Mouse (Mus musculus) MEL (cell line): ENCODE measurements around the gene Tmem231. TPM values are rescaled to one million over a fixed set of nuclear protein-coding genes. Genes with fewer than 3 reads are reported as not detected.

ENCODE experiments used
- DNase-seq: peaks from one replicate; pipeline ENCODE4 v3.0.0; 2011; ENCODE audit warnings: low read depth, low spot score
- H3K27ac ChIP-seq: 2 replicates; pipeline ENCODE4 v1.5.1; 2012; ENCODE audit warnings: low read depth, mild to moderate bottlenecking, control low read depth, low read length, moderate library complexity; ENCODE audit not compliant: control insufficient read depth
- H3K27me3 ChIP-seq, 2 experiments: fragments of 150-350 bp in 1 of 2; sonication (generic) in 1 of 2; 2 replicates each; pipeline ENCODE4 v1.6.1; 2012; ENCODE audit warnings: low read length in 2 of 2, mild to moderate bottlenecking in 2 of 2, improper control_type of control experiment in 1 of 2, moderate library complexity in 1 of 2; ENCODE audit not compliant: insufficient read depth in 2 of 2, control insufficient read depth in 1 of 2
- H3K36me3 ChIP-seq, 2 experiments: 2 replicates each; pipeline ENCODE4 v1.6.1; 2012 to 2014; ENCODE audit warnings: low read length in 2 of 2, improper control_type of control experiment in 1 of 2, inconsistent platforms in 1 of 2, mild to moderate bottlenecking in 1 of 2; ENCODE audit not compliant: insufficient read depth in 2 of 2, control insufficient read depth in 1 of 2
- H3K4me1 ChIP-seq, 2 experiments: fragments of 150-350 bp in 1 of 2; sonication (generic) in 1 of 2; 2 replicates each; pipeline ENCODE4 v1.6.1; 2012; ENCODE audit warnings: low read length in 2 of 2, improper control_type of control experiment in 1 of 2, mild to moderate bottlenecking in 1 of 2; ENCODE audit not compliant: insufficient read depth in 2 of 2, control insufficient read depth in 1 of 2
- H3K4me3 ChIP-seq, 2 experiments: fragments of 150-350 bp in 1 of 2; sonication (generic) in 1 of 2; 2 replicates each; pipeline ENCODE4 v1.5.1; 2012; ENCODE audit warnings: low read depth in 2 of 2, low read length in 2 of 2, mild to moderate bottlenecking in 2 of 2, moderate library complexity in 2 of 2, control low read depth in 1 of 2, improper control_type of control experiment in 1 of 2; ENCODE audit not compliant: control insufficient read depth in 1 of 2, insufficient read depth in 1 of 2
- H3K79me2 ChIP-seq: 2 replicates; pipeline ENCODE4 v1.6.1; 2012; ENCODE audit warnings: mild to moderate bottlenecking, low read length, moderate library complexity; ENCODE audit not compliant: control insufficient read depth, poor library complexity, insufficient read depth
- H3K9ac ChIP-seq: 2 replicates; pipeline ENCODE4 v1.6.1; 2012; ENCODE audit warnings: low read depth, mild to moderate bottlenecking, control low read depth, low read length, moderate library complexity; ENCODE audit not compliant: control insufficient read depth, poor library complexity, severe bottlenecking
- H3K9me3 ChIP-seq: fragments of 150-350 bp; sonication (generic); replicated peaks from 2 replicates; pipeline ENCODE4 v1.6.1; 2012; ENCODE audit warnings: mild to moderate bottlenecking, low read length, improper control_type of control experiment, moderate library complexity; ENCODE audit not compliant: insufficient read depth
- E2F4 ChIP-seq: IDR thresholded peaks from 2 replicates; pipeline ENCODE4 v1.6.1; 2011; ENCODE audit warnings: low read depth, low read length, improper control_type of control experiment, borderline replicate concordance
- ETS1 ChIP-seq: IDR thresholded peaks from 2 replicates; pipeline ENCODE4 v1.6.1; 2012; ENCODE audit warnings: low read depth, mild to moderate bottlenecking, inconsistent platforms, low read length, improper control_type of control experiment, moderate library complexity
- POLR2AphosphoS2 ChIP-seq: IDR thresholded peaks from 2 replicates; pipeline ENCODE4 v1.6.1; 2011; ENCODE audit warnings: low read length, improper control_type of control experiment
- RAD21 ChIP-seq: IDR thresholded peaks from 2 replicates; pipeline ENCODE4 v1.6.1; 2011; ENCODE audit warnings: mild to moderate bottlenecking, low read depth, low read length, improper control_type of control experiment
- RCOR1 ChIP-seq: IDR thresholded peaks from 2 replicates; pipeline ENCODE4 v1.6.1; 2012; ENCODE audit warnings: low read depth, mild to moderate bottlenecking, inconsistent platforms, low read length, improper control_type of control experiment
- SIN3A ChIP-seq: IDR thresholded peaks from 2 replicates; pipeline ENCODE4 v1.6.1; 2012; ENCODE audit warnings: low read length, improper control_type of control experiment, inconsistent platforms
- TAL1 ChIP-seq: IDR thresholded peaks from 2 replicates; pipeline ENCODE4 v1.6.1; 2012; ENCODE audit warnings: mild to moderate bottlenecking, inconsistent platforms, low read length, moderate library complexity, mixed read lengths
- USF2 ChIP-seq, 2 experiments: IDR thresholded peaks; 2 replicates each; pipeline ENCODE4 v1.6.1; 2011 to 2012; ENCODE audit warnings: improper control_type of control experiment in 2 of 2, low read length in 2 of 2, borderline replicate concordance in 1 of 2, inconsistent platforms in 1 of 2, low read depth in 1 of 2, mild to moderate bottlenecking in 1 of 2; ENCODE audit not compliant: insufficient read depth in 1 of 2
- polyA plus RNA-seq, 2 experiments: library from polyadenylated mRNA; stranded (reverse) in 1 of 2; unstranded in 1 of 2; fragments of >175 nt in 1 of 2; fragments of >200 nt in 1 of 2; gene quantifications; 2 replicates each; pipeline versions ENCODE4 v1.2.1 to v1.2.4; 2012; ENCODE audit warnings: low replicate concordance in 2 of 2, low read depth in 1 of 2; ENCODE audit not compliant: insufficient read length in 2 of 2, insufficient read depth in 1 of 2, missing spikeins in 1 of 2
- total RNA-seq: library from RNA; depleted of rRNA; stranded (reverse); fragments of 300-350 nt; gene quantifications from 2 replicates; pipeline ENCODE4 v1.2.3, GENCODE M21; 2012; rRNA removed

Gene Tmem231
- total and polyA plus RNA-seq, 3 experiments = 0.85 to 2.5 TPM; not detected in 1

DNA sequence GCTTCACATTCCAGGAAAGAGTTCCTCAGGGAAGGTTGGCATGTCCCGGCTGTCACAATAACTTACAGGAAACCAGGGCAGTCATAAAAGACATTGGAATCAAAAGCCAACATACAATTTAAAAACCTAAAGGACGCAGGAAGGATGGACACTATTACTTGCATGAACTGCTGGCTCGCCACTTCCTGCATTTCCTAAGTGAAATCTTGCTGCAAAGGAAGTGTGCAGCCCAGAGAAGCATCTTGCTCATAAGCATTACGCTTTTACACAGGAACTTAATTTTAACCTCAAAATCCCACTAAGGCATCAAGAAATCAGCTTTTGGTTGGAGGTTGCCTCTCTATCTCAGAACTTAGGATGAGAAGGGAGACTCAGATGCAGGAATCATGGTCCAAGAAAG is 70.4 kb downstream of the Tmem231 start:
- Histone ChIP-seq H3K36me3 (no peaks in the 10 kb centered on the region), H3K9me3 (no peaks in the 10 kb centered on the region), H3K79me2 (no peaks in the 10 kb centered on the region), H3K27ac (no peak overlapping the region), H3K27me3 (no peaks in the 10 kb centered on the region), H3K4me3 (no peak overlapping the region), H3K4me1 (no peaks in the 10 kb centered on the region), H3K9ac (no peak overlapping the region)
- TF ChIP-seq TAL1 = no peak
- no peak for TF ChIP-seq USF2 (IDR thresholded peaks at IDR 0.05; ENCODE audit: borderline replicate concordance in 1 of 2, insufficient read depth in 1 of 2, low read depth in 1 of 2, low read length in 2 of 2)
- no peak for TF ChIP-seq RCOR1
- TF ChIP-seq E2F4 = no peak
- TF ChIP-seq ETS1 = no peak
- TF ChIP-seq SIN3A = no peak
- no peak for TF ChIP-seq POLR2AphosphoS2
- TF ChIP-seq RAD21 = no peak
- no peak for DNase-seq

Other genes starting within 250 kb of the Tmem231 start
- gene Ctrb1, start 242.9 kb downstream of the Tmem231 start, total RNA-seq = not detected in 2 replicates
- not detected for gene Ctrb1, start 242.9 kb downstream of the Tmem231 start, polyA plus RNA-seq
- gene Bcar1, start 190.1 kb downstream of the Tmem231 start, total RNA-seq = 6.5 and 7.5 TPM in 2 replicates
- 10 to 100 TPM in 1 of 2 experiments, not detected in 1; 17.4 TPM for gene Bcar1, start 190.1 kb downstream of the Tmem231 start, polyA plus RNA-seq
- gene Cfdp1, start 79.6 kb downstream of the Tmem231 start, total RNA-seq = 168 and 185 TPM in 2 replicates
- 100 to 1,000 TPM in 1 of 2 experiments, not detected in 1; 214 TPM for gene Cfdp1, start 79.6 kb downstream of the Tmem231 start, polyA plus RNA-seq
- 2.8 and 2.9 TPM in 2 replicates for gene Tmem170, start 57.1 kb downstream of the Tmem231 start, total RNA-seq
- 1 to 10 TPM in 1 of 2 experiments, not detected in 1; 4.6 TPM for gene Tmem170, start 57.1 kb downstream of the Tmem231 start, polyA plus RNA-seq
- gene Chst5, start 23.4 kb downstream of the Tmem231 start, total RNA-seq = not detected in 2 replicates
- not detected for gene Chst5, start 23.4 kb downstream of the Tmem231 start, polyA plus RNA-seq
- gene Gabarapl2, start 6.8 kb upstream of the Tmem231 start, total RNA-seq = 18.4 and 21.6 TPM in 2 replicates
- 10 to 100 TPM in 1 of 2 experiments, not detected in 1; 22.5 TPM for gene Gabarapl2, start 6.8 kb upstream of the Tmem231 start, polyA plus RNA-seq
- 6.4 and 8.3 TPM in 2 replicates for gene Adat1, start 58.4 kb upstream of the Tmem231 start, total RNA-seq
- gene Adat1, start 58.4 kb upstream of the Tmem231 start, polyA plus RNA-seq = 1 to 10 TPM in 1 of 2 experiments, not detected in 1; 9.3 TPM
- 295 and 302 TPM in 2 replicates for gene Kars, start 77.4 kb upstream of the Tmem231 start, total RNA-seq
- 100 to 1,000 TPM; 355 to 642 TPM for gene Kars, start 77.4 kb upstream of the Tmem231 start, polyA plus RNA-seq
- gene Terf2ip, start 77.5 kb upstream of the Tmem231 start, total RNA-seq = 10.9 and 12.5 TPM in 2 replicates
- gene Terf2ip, start 77.5 kb upstream of the Tmem231 start, polyA plus RNA-seq = 10 to 100 TPM in 1 of 2 experiments, not detected in 1; 15.1 TPM
- gene Gm6793, start 81.2 kb upstream of the Tmem231 start, total RNA-seq = 0.10 and 0.19 TPM in 2 replicates
- under 1 TPM in 1 of 2 experiments, not detected in 1; 0.46 TPM for gene Gm6793, start 81.2 kb upstream of the Tmem231 start, polyA plus RNA-seq